Mouse (Mus musculus) midbrain, embryonic 13.5 days (tissue): Measurements from ENCODE around the gene Fam114a1. TPM values are rescaled to one million over a fixed set of nuclear protein-coding genes. Genes with fewer than 3 reads are reported as not detected.

Source experiments
- ATAC-seq: fragments of 200-750 bp; cut with Nextera tagmentation; 2 replicates; pipeline ENCODE4 v1.8.0; 2017; ENCODE audit warnings: mild to moderate bottlenecking, moderate TSS enrichment, moderate library complexity
- H3K27ac ChIP-seq: fragments of 300-500 bp; sonication (generic); 2 replicates; pipeline ENCODE4 v1.5.1; 2015; ENCODE audit warnings: inconsistent platforms, mild to moderate bottlenecking, moderate library complexity
- H3K27me3 ChIP-seq: fragments of 300-500 bp; sonication (generic); 2 replicates; pipeline ENCODE4 v1.6.1; 2015; ENCODE audit warnings: mild to moderate bottlenecking, inconsistent platforms
- H3K36me3 ChIP-seq: fragments of 300-500 bp; sonication (generic); 2 replicates; pipeline ENCODE4 v1.6.1; 2015; ENCODE audit warnings: mild to moderate bottlenecking, inconsistent platforms
- H3K4me1 ChIP-seq: fragments of 300-500 bp; sonication (generic); replicated peaks from 2 replicates; pipeline ENCODE4 v1.6.1; 2015; ENCODE audit warnings: inconsistent platforms
- H3K4me2 ChIP-seq: fragments of 300-500 bp; sonication (generic); replicated peaks from 2 replicates; pipeline ENCODE4 v1.6.1; 2015; ENCODE audit warnings: moderate library complexity, mild to moderate bottlenecking, inconsistent platforms
- H3K4me3 ChIP-seq: fragments of 300-500 bp; sonication (generic); replicated peaks from 2 replicates; pipeline ENCODE4 v1.5.1; 2015; ENCODE audit warnings: mild to moderate bottlenecking, inconsistent platforms
- H3K9ac ChIP-seq: fragments of 300-500 bp; sonication (generic); replicated peaks from 2 replicates; pipeline ENCODE4 v1.6.1; 2015; ENCODE audit warnings: mild to moderate bottlenecking, inconsistent platforms
- H3K9me3 ChIP-seq: fragments of 300-500 bp; sonication (generic); 2 replicates; pipeline ENCODE4 v1.6.1; 2016; ENCODE audit warnings: mild to moderate bottlenecking, inconsistent platforms
- WGBS: fragments of 180-500 bp; shearing (Covaris S2); methylation state at CpG from one replicate; pipeline ENCODE4 v1.1.7; 2015; 5-methylcytosine and 5-hydroxymethylcytosine counted together
- polyA plus RNA-seq: library from polyadenylated mRNA; unstranded; fragments of >200 nt; fragmentation: Nextera tagmentation; extraction: Ambion mirVana; gene quantifications from 2 replicates; pipeline ENCODE4 v1.2.1, GENCODE M21; 2015

Fam114a1 gene
- polyA plus RNA-seq, 1 experiment from 2014 or later = 6.8 TPM

DNA sequence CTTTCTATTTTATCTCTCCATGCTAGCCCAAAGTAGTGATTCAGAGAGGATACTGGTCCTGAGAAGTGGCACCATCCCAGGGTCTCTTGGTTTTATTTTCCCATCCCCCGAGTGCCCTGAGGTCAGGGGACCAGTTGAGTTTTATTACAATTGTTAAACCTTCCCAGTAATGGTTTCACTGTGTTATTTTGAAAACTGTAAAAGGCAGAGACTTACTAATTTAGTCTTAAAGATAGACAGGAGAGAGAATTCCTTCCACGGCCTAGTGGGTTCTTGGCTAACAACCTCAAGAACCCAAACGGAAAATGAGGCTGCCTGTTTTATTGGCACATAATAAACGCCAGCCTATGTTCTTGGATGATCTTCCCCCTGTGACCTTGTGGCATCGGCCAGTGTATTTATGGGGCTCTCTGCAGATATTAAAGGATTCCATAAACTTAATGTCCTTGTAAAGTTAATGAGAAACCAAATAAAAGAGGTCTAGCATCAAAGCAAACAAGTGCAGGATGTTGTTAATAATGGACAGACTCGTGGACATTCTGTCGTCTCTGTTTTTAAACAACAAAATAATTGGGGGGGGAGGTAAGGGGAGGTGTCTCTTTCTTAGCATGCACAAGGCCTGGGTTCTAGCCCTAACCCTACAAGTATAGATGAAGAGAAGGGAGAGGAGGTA lies 42.2 kb downstream of the Fam114a1 start:
- H3K36me3 ChIP-seq = no peaks in the 10 kb centered on the region
- no peak overlapping the region for H3K4me3 ChIP-seq
- no peak overlapping the region for H3K9ac ChIP-seq
- no peaks in the 10 kb centered on the region for H3K27me3 ChIP-seq
- H3K4me2 ChIP-seq = no peak overlapping the region
- no peaks in the 10 kb centered on the region for H3K4me1 ChIP-seq
- H3K9me3 ChIP-seq = no peaks in the 10 kb centered on the region
- no peak for ATAC-seq
- 88% methylated on average over 7 of the region's 7 CpGs for WGBS
- no peak overlapping the region for H3K27ac ChIP-seq

- H3K9ac ChIP-seq = no peak overlapping the region
- 89% methylated on average over 3 of the region's 3 CpGs for WGBS
- H3K4me2 ChIP-seq = no peak overlapping the region
- H3K9me3 ChIP-seq = no peaks in the 10 kb centered on the region
- no peak overlapping the region for H3K4me3 ChIP-seq
- no peak for ATAC-seq
- H3K27me3 ChIP-seq = no peaks in the 10 kb centered on the region
- H3K27ac ChIP-seq = no peak overlapping the region
- 0 out of 2 replicates have a peak, but pooled peaks cover 3% of the 10 kb centered on the region for H3K4me1 ChIP-seq
- H3K36me3 ChIP-seq = no peaks in the 10 kb centered on the region
Observed at GRCm38 (mm10) chr5:65015508-65015907, 45.6 kb downstream of the Fam114a1 start.

- 85% methylated on average over 8 of the region's 8 CpGs for WGBS
Observed at GRCm38 (mm10) chr5:65019109-65019508, 49.2 kb downstream of the Fam114a1 start.

DNA sequence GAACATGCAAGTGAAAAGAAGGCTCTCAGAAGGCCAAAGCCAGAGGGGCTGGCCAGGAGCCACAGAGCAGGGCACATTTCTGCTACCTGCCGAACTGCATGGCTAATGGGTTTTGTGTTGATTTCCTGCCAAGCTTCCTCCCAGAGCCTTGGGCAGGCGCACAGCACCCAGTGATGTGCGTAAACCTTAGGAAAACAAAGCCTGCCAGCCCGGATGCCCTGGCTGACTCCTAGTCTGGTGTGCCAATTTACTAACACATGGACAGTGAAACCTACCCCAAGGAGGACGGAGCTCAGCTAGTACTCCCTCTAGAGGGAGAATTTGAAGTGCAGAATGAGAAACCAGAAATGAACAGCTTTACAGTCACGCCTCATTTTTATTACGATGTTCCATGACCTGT lies 50.0 kb downstream of the Fam114a1 start:
- Histone ChIP-seq H3K36me3 (no peaks in the 10 kb centered on the region), H3K4me3 (no peak overlapping the region), H3K27ac (0 out of 2 replicates have a peak overlapping the region, but pooled peaks have one; percentile 31), H3K9me3 (no peaks in the 10 kb centered on the region), H3K4me1 (0 out of 2 replicates have a peak, but pooled peaks cover 3% of the 10 kb centered on the region), H3K27me3 (no peaks in the 10 kb centered on the region), H3K4me2 (no peak overlapping the region), H3K9ac (no peak overlapping the region)
- peak; percentile 66 for ATAC-seq
- WGBS = 65% methylated on average over 7 of the region's 7 CpGs

More at GRCm38 (mm10) chr5:65019109-65019508, 49.2 kb downstream of the Fam114a1 start:
- Histone ChIP-seq H3K36me3 (no peaks in the 10 kb centered on the region), H3K27me3 (no peaks in the 10 kb centered on the region), H3K9me3 (no peaks in the 10 kb centered on the region), H3K4me2 (no peak overlapping the region), H3K4me1 (0 out of 2 replicates have a peak, but pooled peaks cover 3% of the 10 kb centered on the region), H3K9ac (no peak overlapping the region), H3K4me3 (no peak overlapping the region), H3K27ac (no peak overlapping the region)
- no peak for ATAC-seq

GRCm38 (mm10) chr5:65022006-65022405 lies 52.1 kb downstream of the Fam114a1 start:
- H3K4me1 ChIP-seq = 0 out of 2 replicates have a peak, but pooled peaks cover 3% of the 10 kb centered on the region
- no peak overlapping the region for H3K4me3 ChIP-seq
- H3K27me3 ChIP-seq = no peaks in the 10 kb centered on the region
- no peak for ATAC-seq
- H3K4me2 ChIP-seq = no peak overlapping the region
- WGBS = 97% methylated on average over 4 of the region's 4 CpGs
- H3K36me3 ChIP-seq = no peaks in the 10 kb centered on the region
- H3K9ac ChIP-seq = no peak overlapping the region
- no peaks in the 10 kb centered on the region for H3K9me3 ChIP-seq
- H3K27ac ChIP-seq = no peak overlapping the region

- Histone ChIP-seq H3K27ac (no peak overlapping the region), H3K36me3 (no peaks in the 10 kb centered on the region), H3K4me2 (no peak overlapping the region), H3K4me3 (no peak overlapping the region), H3K4me1 (peaks cover 10% of the 10 kb centered on the region; the same call in 1 of the 2 replicates), H3K9me3 (no peaks in the 10 kb centered on the region), H3K27me3 (no peaks in the 10 kb centered on the region), H3K9ac (no peak overlapping the region)
- WGBS = 83% methylated on average over 2 of the region's 2 CpGs
- ATAC-seq = no peak
Observed at GRCm38 (mm10) chr5:65024641-65025040, 54.8 kb downstream of the Fam114a1 start.

DNA sequence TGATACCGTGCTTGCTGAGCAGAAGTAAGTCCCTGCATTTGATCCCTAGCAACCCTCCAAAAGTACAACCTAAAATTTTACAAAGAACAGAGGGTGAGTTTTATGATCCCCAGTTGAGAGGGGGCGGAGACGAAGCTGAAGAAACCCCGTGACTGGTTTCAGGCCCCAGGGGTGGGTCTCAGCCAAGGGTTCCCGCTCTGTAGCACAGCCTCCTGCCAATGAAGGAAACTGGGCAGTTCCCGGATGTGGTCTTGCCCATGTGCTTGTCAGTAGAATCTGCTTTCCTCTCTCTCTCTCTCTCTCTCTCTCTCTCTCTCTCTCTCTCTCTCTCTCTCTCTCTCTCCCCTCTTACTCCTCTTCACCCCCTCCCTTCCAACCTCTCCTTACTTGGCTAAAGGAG lies 56.0 kb downstream of the Fam114a1 start:
- no peak overlapping the region for H3K9ac ChIP-seq
- no peak overlapping the region for H3K4me3 ChIP-seq
- 70% methylated on average over 6 of the region's 6 CpGs for WGBS
- H3K27me3 ChIP-seq = no peaks in the 10 kb centered on the region
- ATAC-seq = no peak
- peaks cover 8% of the 10 kb centered on the region; the same call in 1 of the 2 replicates for H3K4me1 ChIP-seq
- no peaks in the 10 kb centered on the region for H3K9me3 ChIP-seq
- no peak overlapping the region for H3K27ac ChIP-seq
- no peak overlapping the region for H3K4me2 ChIP-seq
- H3K36me3 ChIP-seq = no peaks in the 10 kb centered on the region

- H3K4me2 ChIP-seq = no peak overlapping the region
- WGBS = 79% methylated on average over 9 of the region's 9 CpGs
- H3K36me3 ChIP-seq = no peaks in the 10 kb centered on the region
- peaks cover 8% of the 10 kb centered on the region; the same call in 1 of the 2 replicates for H3K4me1 ChIP-seq
- no peaks in the 10 kb centered on the region for H3K27me3 ChIP-seq
- ATAC-seq = no peak
- H3K9me3 ChIP-seq = no peaks in the 10 kb centered on the region
- H3K9ac ChIP-seq = no peak overlapping the region
- no peak overlapping the region for H3K27ac ChIP-seq
- H3K4me3 ChIP-seq = no peak overlapping the region
Observed at GRCm38 (mm10) chr5:65026776-65027175, 56.9 kb downstream of the Fam114a1 start.

- Histone ChIP-seq H3K27ac (peak overlapping the region; percentile 69), H3K9me3 (no peaks in the 10 kb centered on the region), H3K4me3 (no peak overlapping the region), H3K27me3 (no peaks in the 10 kb centered on the region), H3K4me1 (peaks cover 8% of the 10 kb centered on the region; the same call in 1 of the 2 replicates), H3K36me3 (no peaks in the 10 kb centered on the region), H3K4me2 (no peak overlapping the region), H3K9ac (no peak overlapping the region)
- ATAC-seq = peak; percentile 76
- WGBS = 46% methylated on average over 9 of the region's 9 CpGs
Observed at GRCm38 (mm10) chr5:65028019-65028418, 58.1 kb downstream of the Fam114a1 start.

GRCm38 (mm10) chr5:65036597-65036996 lies 66.7 kb downstream of the Fam114a1 start:
- no peaks in the 10 kb centered on the region for H3K27me3 ChIP-seq
- no peaks in the 10 kb centered on the region for H3K36me3 ChIP-seq
- peaks cover 12% of the 10 kb centered on the region for H3K4me1 ChIP-seq
- H3K27ac ChIP-seq = no peak overlapping the region
- H3K9me3 ChIP-seq = no peaks in the 10 kb centered on the region
- peak; percentile 53 for ATAC-seq
- 63% methylated on average over 13 of the region's 13 CpGs for WGBS
- H3K4me3 ChIP-seq = no peak overlapping the region
- H3K9ac ChIP-seq = no peak overlapping the region
- no peak overlapping the region for H3K4me2 ChIP-seq

DNA sequence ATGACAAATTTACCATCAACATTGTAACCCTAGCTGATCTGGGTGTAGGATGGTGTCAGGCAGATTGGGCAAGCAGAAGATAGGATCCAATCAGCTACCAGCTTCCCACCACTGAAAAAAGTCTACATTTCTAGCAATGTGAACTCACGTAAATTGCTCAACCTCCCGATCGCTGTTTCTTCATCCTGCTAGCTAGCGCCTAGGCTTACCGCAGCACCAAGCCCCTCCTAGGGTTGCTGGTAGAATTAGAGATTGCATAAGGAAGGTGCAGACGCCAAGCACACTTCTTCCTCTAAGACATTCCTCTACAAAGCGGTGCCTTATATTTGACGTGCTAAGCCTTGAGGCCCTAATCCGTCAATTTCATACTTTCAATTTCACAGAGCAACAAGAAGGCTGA lies 68.4 kb downstream of the Fam114a1 start:
- H3K4me1 ChIP-seq = peaks cover 12% of the 10 kb centered on the region
- WGBS = 74% methylated on average over 9 of the region's 9 CpGs
- no peaks in the 10 kb centered on the region for H3K36me3 ChIP-seq
- no peaks in the 10 kb centered on the region for H3K27me3 ChIP-seq
- no peak overlapping the region for H3K9ac ChIP-seq
- H3K4me3 ChIP-seq = no peak overlapping the region
- H3K27ac ChIP-seq = no peak overlapping the region
- no peak overlapping the region for H3K4me2 ChIP-seq
- H3K9me3 ChIP-seq = no peaks in the 10 kb centered on the region
- ATAC-seq = no peak

GRCm38 (mm10) chr5:65038811-65039571 lies 69.1 kb downstream of the Fam114a1 start:
- H3K9me3 ChIP-seq = no peaks in the 10 kb centered on the region
- no peak for ATAC-seq
- no peak overlapping the region for H3K27ac ChIP-seq
- H3K4me3 ChIP-seq = no peak overlapping the region
- H3K36me3 ChIP-seq = no peaks in the 10 kb centered on the region
- WGBS = 80% methylated on average over 11 of the region's 11 CpGs
- no peaks in the 10 kb centered on the region for H3K27me3 ChIP-seq
- H3K9ac ChIP-seq = no peak overlapping the region
- H3K4me2 ChIP-seq = no peak overlapping the region
- peaks cover 12% of the 10 kb centered on the region for H3K4me1 ChIP-seq
